Mouse (Mus musculus): ENCODE measurements at regions not wholly inside any gene's neighbourhood (a gene's known extent, or its start where the extent isn't known, plus 50 kb on each side); places are given as distances from the start of the nearest gene placed in this dataset.

- no peak for DNase-seq
Observed at GRCm38 (mm10) chr14:23237376-23237775, 776.9 kb downstream of the Kcnma1 start.

- DNase-seq = no peak
Observed at GRCm38 (mm10) chr14:23198676-23199075, 815.6 kb downstream of the Kcnma1 start.

- no peak for DNase-seq
Observed at GRCm38 (mm10) chr14:23194569-23195529, 819.4 kb downstream of the Kcnma1 start.

- DNase-seq = no peak
Observed at GRCm38 (mm10) chr14:23192566-23192965, 821.7 kb downstream of the Kcnma1 start.

- DNase-seq = no peak
Observed at GRCm38 (mm10) chr14:23185359-23185758, 828.9 kb downstream of the Kcnma1 start.

- DNase-seq = no peak
Observed at GRCm38 (mm10) chr14:23169346-23169745, 844.9 kb downstream of the Kcnma1 start.

- no peak for DNase-seq
Observed at GRCm38 (mm10) chr14:23160567-23160966, 853.7 kb downstream of the Kcnma1 start.

- DNase-seq = no peak
Observed at GRCm38 (mm10) chr14:23150431-23150830, 863.9 kb downstream of the Kcnma1 start.

- DNase-seq = no peak
Observed at GRCm38 (mm10) chr14:23146981-23147380, 867.3 kb downstream of the Kcnma1 start.

- no peak for DNase-seq
Observed at GRCm38 (mm10) chr14:23140385-23140784, 873.9 kb downstream of the Kcnma1 start.

- no peak for DNase-seq
Observed at GRCm38 (mm10) chr14:23134723-23135122, 879.6 kb downstream of the Kcnma1 start.

- DNase-seq = peak in 1 of 2 experiments; percentile 1
Observed at GRCm38 (mm10) chr14:23131736-23132519, 882.4 kb downstream of the Kcnma1 start.

GRCm38 (mm10) chr14:23115889-23116510 is 898.3 kb downstream of the Kcnma1 start:
- no peak for DNase-seq

GRCm38 (mm10) chr14:23114910-23115309 is 899.4 kb downstream of the Kcnma1 start:
- DNase-seq = peak; percentile 36 to 42

- DNase-seq = no peak
Observed at GRCm38 (mm10) chr14:23114456-23114855, 899.8 kb downstream of the Kcnma1 start.

GRCm38 (mm10) chr14:23112369-23112768 is 901.9 kb downstream of the Kcnma1 start:
- DNase-seq = no peak

GRCm38 (mm10) chr14:23108590-23108989 is 905.7 kb downstream of the Kcnma1 start:
- peak; percentile 8 to 12 for DNase-seq

GRCm38 (mm10) chr14:23107466-23107865 is 906.8 kb downstream of the Kcnma1 start:
- DNase-seq = no peak
